Mouse (Mus musculus) small intestine, adult 2 months (tissue): ENCODE data around the gene Slc38a3.

Source experiments
- CTCF ChIP-seq: fragments of 200-500 bp; IDR thresholded peaks from 2 replicates; pipeline ENCODE4 v1.5.1; 2012; ENCODE audit warnings: low read depth, mild to moderate bottlenecking, control low read depth, inconsistent platforms, low read length, moderate library complexity, mixed read lengths; ENCODE audit not compliant: insufficient replicate concordance, insufficient read length; ENCODE audit errors: extremely low read depth
- POLR2A ChIP-seq: fragments of 200-500 bp; IDR thresholded peaks from 2 replicates; pipeline ENCODE4 v1.6.1; 2012; ENCODE audit warnings: low read depth, mild to moderate bottlenecking, control low read depth, inconsistent platforms, low read length, moderate library complexity

DNA sequence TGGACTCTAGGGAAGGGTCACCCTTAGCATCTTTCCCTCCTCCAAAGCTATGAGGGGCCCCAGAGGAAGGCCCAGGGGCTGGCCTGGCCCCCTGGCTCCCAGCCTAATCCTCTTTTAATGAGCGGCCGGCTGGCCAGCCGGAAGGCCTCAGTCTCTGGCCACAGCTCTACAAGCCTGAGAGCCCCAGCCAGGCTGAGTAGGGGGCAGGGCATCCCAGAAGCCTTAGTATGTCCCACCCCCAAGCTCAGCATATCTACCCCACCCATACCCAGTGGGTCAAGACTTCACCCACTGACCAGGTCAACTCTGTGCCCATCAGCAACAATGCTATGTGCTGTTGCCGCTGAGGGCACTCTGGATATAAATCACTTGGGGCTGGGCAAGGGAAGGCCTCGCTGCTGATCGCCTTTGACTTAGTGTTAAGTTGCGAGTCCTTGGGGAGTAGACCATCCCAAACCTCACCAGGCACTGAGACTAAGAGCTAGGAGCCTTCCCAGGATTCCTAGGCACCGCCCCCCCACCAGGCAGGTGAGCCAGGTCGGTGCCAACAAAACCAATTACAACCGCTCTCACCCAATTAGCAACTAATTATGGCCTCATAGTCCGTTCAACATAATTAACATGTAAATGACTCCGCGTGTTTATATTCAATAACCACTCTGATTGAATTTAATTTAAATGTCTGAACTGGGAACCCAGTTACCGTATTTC, 28.6 kb upstream of the Slc38a3 start:
- TF ChIP-seq POLR2A (no peak), CTCF (no peak)
